Mouse (Mus musculus) brain, adult 2 months (tissue): ENCODE data around the gene Olfr222.
"Not testable (repeated sequence)": the region's sequence is repeated elsewhere in the genome, so short reads cannot be mapped to it uniquely, and the experiment has no call there.

Experiments
- DNase-seq: peaks from one replicate; pipeline ENCODE4 v3.0.0; 2011; ENCODE audit warnings: low read depth, low spot score

Olfr222 gene

DNA sequence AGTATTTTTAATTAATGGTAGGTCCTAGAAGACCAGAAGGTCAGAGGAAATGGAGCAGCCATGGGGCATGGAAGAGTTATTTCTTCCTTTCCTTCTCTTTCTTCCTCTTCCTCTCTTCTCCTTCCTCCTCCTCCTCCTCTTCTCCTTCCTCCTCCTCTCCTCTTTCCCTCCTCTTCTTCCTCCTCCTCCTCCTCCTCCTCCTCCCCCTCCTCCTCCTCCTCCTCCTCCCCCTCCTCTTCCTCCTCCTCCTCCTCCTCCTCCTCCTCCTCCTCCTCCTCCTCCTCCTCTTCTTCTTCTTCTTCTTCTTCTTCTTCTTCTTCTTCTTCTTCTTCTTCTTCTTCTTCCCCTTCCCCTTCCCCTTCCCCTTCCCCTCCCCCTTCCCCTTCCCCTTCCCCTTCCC is at the start of gene Olfr222:
Olfr222 (minus strand) TSS at position 101 of the 400 bp plus-strand sequence.
- DNase-seq: not testable (repeated sequence)

DNA sequence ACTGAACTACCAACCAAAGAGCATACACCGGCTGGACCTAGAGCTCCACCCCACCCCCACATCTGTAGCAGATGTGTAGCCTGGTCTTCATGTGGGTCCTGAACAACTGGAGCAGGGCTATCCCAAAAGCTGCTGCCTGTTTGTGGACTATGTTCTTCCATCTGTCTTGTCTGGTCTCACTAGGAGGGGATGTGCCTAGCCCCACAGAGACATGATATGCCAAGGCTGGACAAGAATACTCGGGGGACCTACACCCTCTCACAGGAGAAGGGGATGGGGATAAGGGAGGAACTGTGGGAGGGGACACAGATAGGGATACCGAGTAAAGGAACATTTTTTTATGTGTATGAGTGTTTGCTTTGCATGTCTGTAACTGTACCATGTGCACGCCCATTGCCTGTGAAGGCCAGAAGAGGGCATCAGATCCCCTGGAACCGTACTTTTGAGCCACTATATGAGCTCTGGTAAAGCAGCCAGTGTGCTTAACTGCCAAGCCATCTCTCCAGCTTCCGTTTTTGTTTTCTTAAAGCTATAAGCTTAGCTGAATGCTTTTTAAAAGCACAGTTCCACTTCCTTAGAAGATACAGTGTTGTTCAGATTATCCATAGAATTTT is 48.1 kb upstream of the Olfr222 start:
- peak; percentile 88 for DNase-seq

DNA sequence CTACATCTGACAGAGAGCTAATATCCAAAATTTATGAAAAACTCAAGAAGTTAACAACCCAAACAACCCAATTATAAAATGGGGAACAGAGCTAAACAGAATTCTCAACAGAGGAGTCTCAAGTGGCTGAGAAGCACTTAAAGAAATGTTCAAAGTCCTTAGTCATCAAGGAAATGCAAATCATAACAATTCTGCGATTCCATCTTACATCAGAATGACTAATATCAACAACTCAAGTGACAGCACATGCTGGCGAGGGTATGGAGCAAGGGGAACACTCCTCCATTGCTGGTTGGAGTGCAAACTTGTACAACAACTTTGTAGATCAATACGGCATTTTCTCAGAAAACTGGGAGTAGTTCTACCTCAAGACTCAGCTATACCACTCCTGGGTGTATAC is 46.2 kb upstream of the Olfr222 start:
- no peak for DNase-seq

GRCm38 (mm10) chr11:59616986-59617385 is 41.0 kb upstream of the Olfr222 start:
- DNase-seq: not testable (repeated sequence)

DNA sequence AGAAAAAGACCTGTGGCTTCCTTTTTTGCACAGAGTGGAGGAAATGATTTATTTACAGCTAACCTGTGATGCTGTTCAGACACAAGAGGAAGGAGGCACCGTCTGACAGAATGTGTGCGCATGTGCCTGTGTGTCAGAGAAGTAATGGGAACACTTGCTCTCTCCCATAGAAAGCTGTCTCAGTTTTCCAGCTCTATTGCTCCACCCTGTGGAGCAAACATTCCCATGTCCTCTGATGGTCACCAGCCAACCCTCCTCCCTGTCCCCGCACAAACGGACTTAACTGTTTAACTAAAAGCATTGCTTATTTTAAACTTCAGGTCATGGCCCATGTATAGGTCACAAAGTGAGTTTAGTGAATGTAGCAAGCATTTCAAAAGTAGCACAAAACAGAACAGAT is 38.1 kb upstream of the Olfr222 start:
- DNase-seq: peak; percentile 81

- DNase-seq: no peak
Measured at GRCm38 (mm10) chr11:59611646-59612045, 35.6 kb upstream of the Olfr222 start.

GRCm38 (mm10) chr11:59602287-59602686 is 26.3 kb upstream of the Olfr222 start:
- no peak for DNase-seq

DNA sequence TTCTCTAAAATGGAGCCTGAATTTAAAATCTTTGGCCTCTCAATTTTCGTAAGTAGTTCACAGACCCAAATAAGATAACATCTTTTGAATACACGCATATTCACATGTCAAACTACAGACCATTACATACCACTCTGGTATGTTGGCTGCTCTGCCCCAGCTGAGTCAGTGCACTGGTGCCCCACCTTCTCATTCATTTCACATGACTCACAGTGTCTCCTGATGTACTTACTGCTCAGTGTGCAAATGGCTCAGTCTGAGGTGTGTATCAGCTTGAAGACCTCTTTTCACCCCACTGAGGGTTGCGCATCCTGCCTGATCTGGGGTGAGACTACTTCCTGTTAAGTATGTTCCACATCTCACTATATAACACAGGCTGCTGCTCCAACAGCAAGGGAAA is 24.8 kb upstream of the Olfr222 start:
- DNase-seq: peak; percentile 9

GRCm38 (mm10) chr11:59599211-59599610 is 23.2 kb upstream of the Olfr222 start:
- no peak for DNase-seq

- DNase-seq: no peak
Measured at GRCm38 (mm10) chr11:59596950-59597349, 20.9 kb upstream of the Olfr222 start.

DNA sequence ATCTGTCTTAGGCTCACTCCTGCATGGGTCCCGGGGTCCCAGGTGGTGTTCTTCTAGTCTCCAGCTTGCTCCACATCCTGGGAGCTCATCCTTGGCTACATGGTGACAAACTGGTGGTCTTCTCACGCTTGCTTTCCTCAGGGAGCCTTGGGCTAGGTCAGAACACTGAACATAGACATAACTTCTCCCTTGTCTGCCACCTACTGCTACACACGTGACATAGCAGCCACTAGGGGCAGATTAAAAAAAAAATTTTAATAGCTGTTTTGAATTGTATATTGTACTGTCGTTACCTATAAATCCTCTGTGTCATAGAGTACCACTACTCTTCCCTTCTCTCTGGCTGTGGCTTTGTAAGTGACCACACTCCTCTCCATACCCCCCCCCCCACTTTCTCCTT is 20.1 kb upstream of the Olfr222 start:
- no peak for DNase-seq

- DNase-seq: no peak
Measured at GRCm38 (mm10) chr11:59593189-59593588, 17.2 kb upstream of the Olfr222 start, which contains the start of gene Olfr223. Olfr223 (minus strand) TSS chr11:59593289.

- no peak for DNase-seq
Measured at GRCm38 (mm10) chr11:59589496-59589895, 13.5 kb upstream of the Olfr222 start.

DNA sequence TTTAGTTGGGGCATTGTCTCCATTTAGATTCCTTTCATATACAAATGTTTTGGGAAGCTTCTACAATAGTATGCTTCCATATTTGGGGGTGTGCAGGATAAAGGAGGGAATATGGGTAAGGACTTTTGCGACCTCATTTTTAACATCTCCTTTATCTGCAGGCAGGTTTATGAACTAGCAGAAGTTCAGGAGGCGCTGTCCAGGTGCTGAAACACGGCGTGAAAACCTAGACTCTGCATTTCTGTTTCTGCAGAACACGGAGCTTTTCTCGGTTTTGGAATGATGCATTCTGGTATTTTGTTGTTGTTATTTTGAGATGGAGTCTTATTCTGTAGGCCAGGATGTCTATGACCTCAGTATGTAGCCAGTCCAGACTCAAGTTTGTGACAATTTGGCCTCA is 8.5 kb upstream of the Olfr222 start:
- no peak for DNase-seq

GRCm38 (mm10) chr11:59575726-59576125 is 309 bp downstream of the Olfr222 start:
- no peak for DNase-seq

GRCm38 (mm10) chr11:59569306-59569705 is 6.7 kb downstream of the Olfr222 start:
- DNase-seq: peak; percentile 53

DNA sequence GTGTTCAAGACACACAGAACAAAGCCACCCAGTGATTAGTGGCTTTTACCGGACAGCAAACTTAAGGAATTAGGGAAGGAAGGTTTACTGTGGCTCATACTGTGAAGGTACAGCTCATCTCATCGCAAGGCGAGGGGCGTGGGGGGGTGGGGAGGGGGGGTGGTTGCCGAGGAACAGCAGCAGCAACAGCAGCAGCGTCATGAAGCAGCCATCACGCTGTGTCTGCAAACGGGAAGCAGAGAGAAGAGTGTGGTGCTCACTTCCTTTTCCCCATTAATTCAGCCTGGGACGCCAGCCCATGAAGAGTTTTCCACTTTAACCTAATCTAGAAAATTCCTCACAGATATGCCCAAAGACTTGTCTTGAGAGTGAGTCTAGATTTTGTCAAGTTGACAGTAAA is 13.2 kb downstream of the Olfr222 start:
- no peak for DNase-seq

GRCm38 (mm10) chr11:59562336-59562735 is 13.7 kb downstream of the Olfr222 start:
- DNase-seq: no peak

DNA sequence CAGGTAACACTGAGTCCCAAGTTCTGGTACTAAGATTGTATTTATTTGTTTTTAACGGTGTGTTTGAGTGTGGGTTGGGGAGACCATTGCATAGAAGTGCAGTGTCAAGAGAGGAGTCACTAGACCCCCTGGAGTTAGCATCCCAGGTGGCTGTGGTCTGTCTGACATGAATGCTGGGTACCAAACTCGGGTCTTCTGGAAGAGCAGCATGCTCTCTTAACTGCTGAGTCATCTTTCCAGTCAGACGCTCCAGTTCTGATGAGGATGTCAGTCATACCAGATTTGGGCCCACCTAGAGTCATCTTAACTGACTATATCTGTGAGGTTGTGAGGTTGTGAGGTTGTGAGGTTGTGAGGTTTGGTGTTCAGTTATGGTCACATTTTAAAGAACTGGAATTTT is 15.1 kb downstream of the Olfr222 start:
- no peak for DNase-seq

- no peak for DNase-seq
Measured at GRCm38 (mm10) chr11:59554535-59554934, 21.5 kb downstream of the Olfr222 start.

- DNase-seq: no peak
Measured at GRCm38 (mm10) chr11:59554127-59554526, 21.9 kb downstream of the Olfr222 start.

GRCm38 (mm10) chr11:59544005-59544404 is 32.0 kb downstream of the Olfr222 start:
- peak; percentile 77 for DNase-seq

DNA sequence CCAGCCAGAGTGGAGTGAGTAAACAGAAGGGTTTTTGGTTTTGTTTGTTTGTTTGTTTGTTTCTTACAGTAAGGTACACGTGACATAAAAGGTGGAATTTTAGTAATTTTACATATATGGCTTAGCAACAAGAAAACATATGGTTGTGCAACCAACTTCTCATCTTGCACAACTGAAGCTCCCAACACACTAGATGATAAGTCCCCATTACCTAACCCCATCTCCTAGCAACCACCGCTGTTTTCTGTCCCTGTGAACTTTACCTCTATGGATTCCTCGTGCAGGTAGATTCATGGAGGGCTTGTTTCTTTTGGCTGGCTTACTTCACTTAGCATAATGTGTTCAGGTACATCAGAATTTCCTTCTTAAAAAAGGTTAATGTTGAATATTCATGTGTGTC is 32.7 kb downstream of the Olfr222 start:
- no peak for DNase-seq

GRCm38 (mm10) chr11:59542442-59542841 is 33.6 kb downstream of the Olfr222 start:
- DNase-seq: peak; percentile 41
